Mouse (Mus musculus): ENCODE measurements around the gene Epor. TPM values are rescaled to one million over a fixed set of nuclear protein-coding genes. Genes with fewer than 3 reads are reported as not detected.

The Epor gene
- polyA plus RNA-seq, 2 experiments, result 82.6 to 146 TPM

DNA sequence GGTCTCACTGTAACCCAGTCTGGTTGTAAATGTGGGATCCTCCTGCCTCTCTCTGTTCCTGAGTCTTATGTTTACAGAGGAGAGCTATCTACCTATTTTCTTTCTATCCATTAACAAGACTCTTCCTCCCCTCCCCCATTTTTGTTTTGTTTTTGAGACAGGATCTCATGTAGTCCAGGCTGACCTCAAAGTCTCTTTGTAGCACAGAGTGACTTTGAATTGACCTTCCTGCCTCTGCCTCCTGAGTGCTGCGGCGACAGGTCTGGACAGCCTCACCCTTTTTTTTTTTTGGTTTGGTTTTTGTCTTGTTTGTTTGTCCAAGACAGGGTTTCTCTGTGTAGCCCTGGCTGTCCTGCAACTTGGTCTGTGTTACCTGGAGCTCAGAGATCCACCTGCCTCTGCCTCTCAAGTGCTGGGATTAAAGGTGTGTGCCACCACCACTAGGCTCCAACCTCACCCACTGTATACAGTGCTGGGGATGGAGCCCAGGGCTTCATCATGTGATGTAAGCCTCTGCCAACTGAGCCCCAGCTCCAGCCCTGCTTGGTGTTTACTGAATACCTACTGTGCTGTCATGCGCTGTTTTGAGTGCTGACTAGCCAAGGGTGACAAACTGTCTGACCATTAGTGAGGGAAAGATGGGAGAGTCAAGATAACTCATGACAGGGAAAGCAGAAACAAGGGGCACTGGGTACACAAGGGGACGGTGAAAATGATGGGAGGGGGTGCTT, 15.3 kb upstream of the Epor start:
- WGBS (ENCODE audit: insufficient replicate concordance), result 73% methylated on average over 4 of the region's 4 CpGs
- Histone ChIP-seq H3K27me3 (ENCODE audit: control insufficient read depth, insufficient read depth, low read length) (peaks cover 5% of the 10 kb centered on the region), H3K4me1 (replicated peaks; ENCODE audit: control insufficient read depth in 2 of 2, insufficient read depth in 2 of 2, low read length in 1 of 2) (no peaks in the 10 kb centered on the region), H3K36me3 (replicated peaks; ENCODE audit: control insufficient read depth, insufficient read depth, low read depth) (no peaks in the 10 kb centered on the region), H3K4me2 (ENCODE audit: low read depth) (no peak overlapping the region), H3K4me3 (ENCODE audit: insufficient read depth in 1 of 2, low read depth in 2 of 2, low read length in 2 of 2) (no peak overlapping the region), H3K9ac (replicated peaks) (no peak overlapping the region), H3K9me3 (ENCODE audit: control insufficient read depth, low read length) (no peaks in the 10 kb centered on the region), H3K27ac (no peak overlapping the region)
- no peak for DNase-seq (ENCODE audit: low read depth in 3 of 3, low spot score in 3 of 3)
- TF ChIP-seq EP300 (IDR thresholded peaks at IDR 0.05; ENCODE audit: low read depth) (no peak), CTCF (IDR thresholded peaks at IDR 0.05; ENCODE audit: low read depth) (no peak)
- no peak for ATAC-seq (ENCODE audit: insufficient read depth)

- ATAC-seq (ENCODE audit: insufficient read depth), result no peak
- TF ChIP-seq CTCF (IDR thresholded peaks at IDR 0.05; ENCODE audit: low read depth) (peak; percentile 92), EP300 (IDR thresholded peaks at IDR 0.05; ENCODE audit: low read depth) (no peak)
- Histone ChIP-seq H3K36me3 (replicated peaks; ENCODE audit: control insufficient read depth, insufficient read depth, low read depth) (no peaks in the 10 kb centered on the region), H3K27ac (no peak overlapping the region), H3K27me3 (ENCODE audit: control insufficient read depth, insufficient read depth, low read length) (peaks cover 5% of the 10 kb centered on the region), H3K4me1 (replicated peaks; ENCODE audit: control insufficient read depth in 2 of 2, insufficient read depth in 2 of 2, low read length in 1 of 2) (no peaks in the 10 kb centered on the region), H3K4me2 (ENCODE audit: low read depth) (no peak overlapping the region), H3K9me3 (ENCODE audit: control insufficient read depth, low read length) (no peaks in the 10 kb centered on the region), H3K4me3 (ENCODE audit: insufficient read depth in 1 of 2, low read depth in 2 of 2, low read length in 2 of 2) (no peak overlapping the region), H3K9ac (replicated peaks) (no peak overlapping the region)
- no peak for DNase-seq (ENCODE audit: low read depth in 3 of 3, low spot score in 3 of 3)
- 19% methylated on average over 2 of the region's 2 CpGs for WGBS (ENCODE audit: insufficient replicate concordance)
These were observed 14.7 kb upstream of the Epor start for GRCm38 (mm10) chr9:21977972-21978371.

DNA sequence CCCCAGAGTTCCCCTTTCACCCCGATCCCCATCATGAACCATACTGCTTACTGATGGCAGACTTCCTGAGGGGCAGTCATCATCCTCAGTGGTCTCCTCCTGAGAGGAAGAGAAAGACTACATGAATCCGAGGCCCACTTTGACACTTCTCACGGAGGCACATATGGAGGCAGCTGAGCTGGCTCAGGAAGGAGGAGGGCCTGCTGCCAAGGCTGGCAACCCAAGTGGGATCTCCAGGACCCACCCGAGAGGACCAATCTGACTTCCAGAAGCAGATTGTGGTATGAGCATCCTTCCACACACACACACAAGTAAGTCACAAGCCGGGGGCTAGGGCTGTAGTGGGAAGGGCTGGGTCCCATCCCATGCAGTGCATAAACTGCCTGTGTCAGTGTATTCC, 14.0 kb upstream of the Epor start:
- Histone ChIP-seq H3K9me3 (ENCODE audit: control insufficient read depth, low read length) (no peaks in the 10 kb centered on the region), H3K27ac (no peak overlapping the region), H3K4me2 (ENCODE audit: low read depth) (no peak overlapping the region), H3K4me1 (replicated peaks; ENCODE audit: control insufficient read depth in 2 of 2, insufficient read depth in 2 of 2, low read length in 1 of 2) (no peaks in the 10 kb centered on the region), H3K4me3 (ENCODE audit: insufficient read depth in 1 of 2, low read depth in 2 of 2, low read length in 2 of 2) (no peak overlapping the region), H3K36me3 (replicated peaks; ENCODE audit: control insufficient read depth, insufficient read depth, low read depth) (no peaks in the 10 kb centered on the region), H3K27me3 (ENCODE audit: control insufficient read depth, insufficient read depth, low read length) (peaks cover 5% of the 10 kb centered on the region), H3K9ac (replicated peaks) (no peak overlapping the region)
- no peak for DNase-seq (ENCODE audit: low read depth in 3 of 3, low spot score in 3 of 3)
- no peak for ATAC-seq (ENCODE audit: insufficient read depth)
- WGBS (ENCODE audit: insufficient replicate concordance), result 75% methylated on average over 5 of the region's 5 CpGs
- TF ChIP-seq CTCF (IDR thresholded peaks at IDR 0.05; ENCODE audit: low read depth), result no peak
- TF ChIP-seq EP300 (IDR thresholded peaks at IDR 0.05; ENCODE audit: low read depth), result no peak

DNA sequence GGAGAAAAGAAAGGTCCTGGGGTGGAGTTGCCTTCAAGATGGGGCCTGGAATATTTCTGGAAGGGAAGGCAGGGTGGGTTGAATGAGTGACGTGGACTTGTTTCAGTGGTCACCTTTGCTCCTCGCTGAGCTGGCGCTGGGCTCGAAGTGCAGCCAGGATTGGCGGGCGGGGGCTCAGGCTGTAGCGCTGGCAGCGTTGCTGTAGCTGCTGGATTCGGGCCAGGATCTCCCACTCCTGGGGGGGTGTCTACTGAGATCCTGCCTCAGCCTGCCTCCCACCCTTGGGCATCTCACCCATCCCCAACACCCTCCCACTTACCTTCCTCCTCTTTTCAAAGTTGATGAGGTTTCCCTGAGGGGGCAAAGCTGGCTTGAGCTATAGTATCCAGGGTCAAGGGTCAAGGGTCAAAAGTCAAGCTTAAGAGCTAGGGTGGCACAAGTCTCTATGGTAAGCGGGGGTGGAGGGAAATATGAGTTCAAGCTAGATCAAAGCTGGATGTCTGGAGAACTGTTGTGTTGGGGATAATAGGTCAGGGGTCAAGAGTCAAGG, 13.4 kb upstream of the Epor start:
- H3K4me2 ChIP-seq (ENCODE audit: low read depth), result no peak overlapping the region
- no peak overlapping the region for H3K27ac ChIP-seq
- DNase-seq (ENCODE audit: low read depth in 3 of 3, low spot score in 3 of 3) (no peak), ATAC-seq (ENCODE audit: insufficient read depth) (no peak)
- WGBS (ENCODE audit: insufficient replicate concordance), result 82% methylated on average over 10 of the region's 10 CpGs
- no peaks in the 10 kb centered on the region for H3K9me3 ChIP-seq (ENCODE audit: control insufficient read depth, low read length)
- no peaks in the 10 kb centered on the region for H3K36me3 ChIP-seq (replicated peaks; ENCODE audit: control insufficient read depth, insufficient read depth, low read depth)
- H3K9ac ChIP-seq (replicated peaks), result no peak overlapping the region
- no peaks in the 10 kb centered on the region for H3K4me1 ChIP-seq (replicated peaks; ENCODE audit: control insufficient read depth in 2 of 2, insufficient read depth in 2 of 2, low read length in 1 of 2)
- H3K27me3 ChIP-seq (ENCODE audit: control insufficient read depth, insufficient read depth, low read length), result peaks cover 5% of the 10 kb centered on the region
- TF ChIP-seq EP300 (IDR thresholded peaks at IDR 0.05; ENCODE audit: low read depth) (no peak), CTCF (IDR thresholded peaks at IDR 0.05; ENCODE audit: low read depth) (no peak)
- H3K4me3 ChIP-seq (ENCODE audit: insufficient read depth in 1 of 2, low read depth in 2 of 2, low read length in 2 of 2), result no peak overlapping the region

DNA sequence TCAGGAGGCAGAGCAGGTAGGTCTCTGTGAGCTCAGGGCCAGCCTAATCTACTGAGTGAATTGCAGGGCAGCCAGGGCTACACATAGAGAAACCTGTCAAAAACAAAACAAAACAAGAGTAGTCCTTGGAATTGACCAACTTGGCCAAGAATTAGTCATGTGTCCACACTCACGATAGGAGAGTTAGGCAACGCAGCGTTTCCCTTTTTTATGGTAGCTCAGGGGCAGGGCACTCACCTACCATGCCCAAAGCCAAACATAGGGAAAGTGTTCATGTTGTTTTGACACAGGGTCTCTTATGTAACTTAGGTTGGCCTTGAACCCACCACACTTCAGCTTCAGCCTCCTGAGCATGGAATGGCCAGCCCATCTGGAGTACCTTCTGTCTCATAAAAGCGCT, 6.0 kb upstream of the Epor start:
- 66% methylated on average over 4 of the region's 4 CpGs for WGBS (ENCODE audit: insufficient replicate concordance)
- Histone ChIP-seq H3K4me3 (ENCODE audit: insufficient read depth in 1 of 2, low read depth in 2 of 2, low read length in 2 of 2) (no peak overlapping the region), H3K4me2 (ENCODE audit: low read depth) (no peak overlapping the region), H3K4me1 (replicated peaks; ENCODE audit: control insufficient read depth in 2 of 2, insufficient read depth in 2 of 2, low read length in 1 of 2) (peaks cover under 1% of the 10 kb centered on the region in 2 experiments; a peak in 3 of 4 replicates), H3K27me3 (ENCODE audit: control insufficient read depth, insufficient read depth, low read length) (no peaks in the 10 kb centered on the region), H3K9ac (replicated peaks) (no peak overlapping the region), H3K9me3 (ENCODE audit: control insufficient read depth, low read length) (no peaks in the 10 kb centered on the region), H3K36me3 (replicated peaks; ENCODE audit: control insufficient read depth, insufficient read depth, low read depth) (no peaks in the 10 kb centered on the region), H3K27ac (no peak overlapping the region)
- DNase-seq (ENCODE audit: low read depth in 3 of 3, low spot score in 3 of 3), result no peak
- no peak for TF ChIP-seq EP300 (IDR thresholded peaks at IDR 0.05; ENCODE audit: low read depth)
- TF ChIP-seq CTCF (IDR thresholded peaks at IDR 0.05; ENCODE audit: low read depth), result no peak
- no peak for ATAC-seq (ENCODE audit: insufficient read depth)

Measured in liver, embryonic 14.5 days (tissue).